Mouse (Mus musculus) C2C12 (cell line): ENCODE results near the gene Hapln4.

Experiments used
- CTCF ChIP-seq: IDR thresholded peaks from one replicate; pipeline ENCODE4 v1.5.1; 2011; ENCODE audit not compliant: control insufficient read depth, insufficient read depth, insufficient read length
- MYOD1 ChIP-seq: IDR thresholded peaks from one replicate; pipeline ENCODE4 v1.6.1; 2011; ENCODE audit warnings: low read depth; ENCODE audit not compliant: control insufficient read depth, insufficient read length
- USF1 ChIP-seq: IDR thresholded peaks from one replicate; pipeline ENCODE4 v1.6.1; 2011; ENCODE audit warnings: low read depth, mild to moderate bottlenecking, control low read depth, moderate library complexity

DNA sequence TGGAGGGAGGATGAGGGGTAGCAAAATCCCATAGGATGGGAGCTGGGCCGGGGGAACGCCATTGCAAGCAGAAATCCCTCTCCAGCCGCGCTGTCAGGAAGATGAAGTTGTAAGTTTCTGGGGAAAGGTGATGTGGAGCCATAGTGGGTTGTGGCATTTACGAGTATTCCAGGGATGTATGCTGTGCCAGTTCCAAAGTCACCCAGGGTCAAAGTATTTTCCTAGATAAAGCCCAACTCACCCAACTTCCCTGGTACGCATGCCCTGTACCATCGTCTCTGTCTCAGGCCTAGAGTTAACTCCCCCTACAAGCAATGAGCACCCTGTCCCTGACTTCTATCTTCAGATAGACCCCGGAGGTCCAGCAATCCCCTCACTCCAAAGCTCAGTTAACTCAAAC lies 10.1 kb upstream of the Hapln4 start:
- TF ChIP-seq CTCF (no peak), MYOD1 (no peak), USF1 (no peak)
